Mouse (Mus musculus): ENCODE results near the gene Stard3nl. TPM values are rescaled to one million over a fixed set of nuclear protein-coding genes. Genes with fewer than 3 reads are reported as not detected.
A peak's percentile ranks its signal among the peaks of the same experiment; 100 is the strongest.

Gene Stard3nl
- polyA plus RNA-seq (2015; fragmentation: Nextera tagmentation; extraction: Ambion mirVana): 67.2 and 70.0 TPM in 2 replicates

- Histone ChIP-seq H3K4me3 (peak within 1 kb of the TSS; percentile 86), H3K36me3 (no peaks in the 10 kb centered on the region), H3K27ac (peak within 1 kb of the TSS; percentile 92), H3K9ac (peak within 1 kb of the TSS; percentile 83), H3K27me3 (no peaks in the 10 kb centered on the region), H3K4me1 (replicated peaks) (peaks cover 16% of the 10 kb centered on the region), H3K4me2 (peak within 1 kb of the TSS; percentile 62), H3K9me3 (replicated peaks) (no peaks in the 10 kb centered on the region)
- WGBS: under 1% methylated on average over 37 of the region's 37 CpGs
- ATAC-seq (replicated peaks; ENCODE audit: insufficient number of reproducible peaks, insufficient read depth, low FRiP score, low read depth): peak; percentile 99
Observed at GRCm38 (mm10) chr13:19395688-19396354, at the start of gene Stard3nl. Gene Stard3nl, minus strand, starts transcription at chr13:19395795.

DNA sequence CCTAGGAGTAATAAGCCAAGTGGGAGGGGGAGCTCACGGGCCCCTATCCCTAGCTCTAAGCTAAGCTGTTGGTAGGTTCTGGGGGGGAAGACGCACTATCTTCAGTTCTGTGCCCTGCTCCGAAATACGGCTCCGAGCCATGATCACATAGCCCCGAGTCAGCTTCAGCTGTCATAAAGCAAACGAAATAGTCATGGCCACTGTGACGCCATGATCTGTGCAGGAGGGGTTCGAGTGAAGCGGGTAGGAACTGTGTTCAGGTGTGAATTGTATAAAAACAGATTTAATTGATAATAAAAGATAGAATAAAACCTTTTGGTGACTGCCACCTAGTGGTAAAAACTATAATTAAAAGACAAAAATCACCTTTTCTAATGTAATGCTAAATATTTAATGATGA, 42.4 kb upstream of the Stard3nl start:
- ATAC-seq (replicated peaks; ENCODE audit: insufficient number of reproducible peaks, insufficient read depth, low FRiP score, low read depth): no peak
- 70% methylated on average over 10 of the region's 10 CpGs for WGBS
- Histone ChIP-seq H3K9ac (no peak overlapping the region), H3K9me3 (replicated peaks) (no peaks in the 10 kb centered on the region), H3K36me3 (no peaks in the 10 kb centered on the region), H3K4me1 (replicated peaks) (no peaks in the 10 kb centered on the region), H3K27me3 (no peaks in the 10 kb centered on the region), H3K4me2 (no peak overlapping the region), H3K27ac (no peak overlapping the region), H3K4me3 (no peak overlapping the region)

DNA sequence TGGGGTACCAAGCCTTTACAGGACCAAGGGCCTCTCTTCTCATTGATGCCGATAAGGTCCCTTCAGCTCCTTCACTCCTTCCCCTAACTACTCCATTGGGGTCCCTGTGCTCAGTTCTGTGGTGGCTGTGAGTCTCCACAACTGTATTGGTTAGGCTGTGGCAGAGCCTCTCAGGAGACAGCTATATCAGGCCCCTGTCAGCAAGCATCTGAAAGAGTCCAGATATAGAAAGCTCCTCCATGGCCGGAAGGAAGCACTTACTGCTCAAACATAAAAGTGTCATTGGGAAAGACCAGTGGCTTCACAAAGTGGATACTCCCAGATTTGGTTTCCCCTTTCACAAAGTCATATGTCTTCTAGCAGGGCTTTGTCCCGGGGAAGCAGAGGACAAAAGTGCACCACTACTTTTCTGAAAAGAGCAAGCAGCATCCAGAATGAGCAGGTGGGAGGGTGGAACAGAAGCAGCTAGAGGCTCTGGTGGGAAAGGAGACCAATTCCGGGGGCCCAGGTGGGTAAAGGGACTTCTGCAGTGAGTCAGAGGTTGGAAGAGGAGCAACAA, 34.3 kb upstream of the Stard3nl start:
- Histone ChIP-seq H3K4me3 (no peak overlapping the region), H3K36me3 (no peaks in the 10 kb centered on the region), H3K9ac (no peak overlapping the region), H3K27me3 (no peaks in the 10 kb centered on the region), H3K9me3 (replicated peaks) (no peaks in the 10 kb centered on the region), H3K27ac (no peak overlapping the region), H3K4me2 (no peak overlapping the region), H3K4me1 (replicated peaks) (peaks cover 7% of the 10 kb centered on the region; the same call in 1 of the 2 replicates)
- ATAC-seq (replicated peaks; ENCODE audit: insufficient number of reproducible peaks, insufficient read depth, low FRiP score, low read depth): no peak
- WGBS: 29% methylated on average over 4 of the region's 4 CpGs

DNA sequence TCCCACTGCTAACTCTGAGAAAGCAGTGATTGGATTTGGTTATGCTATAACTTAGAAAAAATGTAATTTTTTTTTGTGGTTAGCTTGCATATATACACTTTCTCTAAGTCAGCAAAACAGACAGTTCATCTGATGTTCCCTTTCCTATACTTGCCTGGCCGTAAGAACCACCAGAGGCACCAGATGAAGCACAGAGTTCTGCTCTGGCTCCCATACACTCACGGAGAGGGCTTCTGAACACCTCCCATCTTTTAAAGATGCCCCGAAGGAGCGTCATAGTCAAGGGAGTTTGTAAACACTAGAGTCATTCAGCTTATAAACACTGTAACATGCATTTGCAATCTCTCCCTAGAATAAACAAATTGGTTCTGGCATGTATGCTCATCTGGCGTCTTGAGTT, 32.5 kb upstream of the Stard3nl start:
- H3K9ac ChIP-seq: no peak overlapping the region
- 89% methylated on average over 5 of the region's 5 CpGs for WGBS
- H3K27ac ChIP-seq: no peak overlapping the region
- no peaks in the 10 kb centered on the region for H3K27me3 ChIP-seq
- no peaks in the 10 kb centered on the region for H3K36me3 ChIP-seq
- no peaks in the 10 kb centered on the region for H3K9me3 ChIP-seq (replicated peaks)
- ATAC-seq (replicated peaks; ENCODE audit: insufficient number of reproducible peaks, insufficient read depth, low FRiP score, low read depth): no peak
- H3K4me3 ChIP-seq: no peak overlapping the region
- H3K4me1 ChIP-seq (replicated peaks): peaks cover 7% of the 10 kb centered on the region; the same call in 1 of the 2 replicates
- no peak overlapping the region for H3K4me2 ChIP-seq

GRCm38 (mm10) chr13:19424563-19424962, 29.0 kb upstream of the Stard3nl start:
- H3K27ac ChIP-seq: no peak overlapping the region
- WGBS: 85% methylated on average over 4 of the region's 4 CpGs
- no peak overlapping the region for H3K9ac ChIP-seq
- no peak for ATAC-seq (replicated peaks; ENCODE audit: insufficient number of reproducible peaks, insufficient read depth, low FRiP score, low read depth)
- H3K9me3 ChIP-seq (replicated peaks): no peaks in the 10 kb centered on the region
- H3K27me3 ChIP-seq: no peaks in the 10 kb centered on the region
- no peaks in the 10 kb centered on the region for H3K36me3 ChIP-seq
- H3K4me3 ChIP-seq: no peak overlapping the region
- H3K4me1 ChIP-seq (replicated peaks): peaks cover under 1% of the 10 kb centered on the region; the same call in 1 of the 2 replicates
- H3K4me2 ChIP-seq: no peak overlapping the region

- no peak for ATAC-seq (replicated peaks; ENCODE audit: insufficient number of reproducible peaks, insufficient read depth, low FRiP score, low read depth)
- Histone ChIP-seq H3K36me3 (no peaks in the 10 kb centered on the region), H3K4me2 (no peak overlapping the region), H3K27me3 (no peaks in the 10 kb centered on the region), H3K9me3 (replicated peaks) (no peaks in the 10 kb centered on the region), H3K4me1 (replicated peaks) (no peaks in the 10 kb centered on the region), H3K27ac (no peak overlapping the region), H3K9ac (no peak overlapping the region), H3K4me3 (no peak overlapping the region)
- 80% methylated on average over 1 of the region's 1 CpGs for WGBS
Observed at GRCm38 (mm10) chr13:19422521-19422920, 26.9 kb upstream of the Stard3nl start.

DNA sequence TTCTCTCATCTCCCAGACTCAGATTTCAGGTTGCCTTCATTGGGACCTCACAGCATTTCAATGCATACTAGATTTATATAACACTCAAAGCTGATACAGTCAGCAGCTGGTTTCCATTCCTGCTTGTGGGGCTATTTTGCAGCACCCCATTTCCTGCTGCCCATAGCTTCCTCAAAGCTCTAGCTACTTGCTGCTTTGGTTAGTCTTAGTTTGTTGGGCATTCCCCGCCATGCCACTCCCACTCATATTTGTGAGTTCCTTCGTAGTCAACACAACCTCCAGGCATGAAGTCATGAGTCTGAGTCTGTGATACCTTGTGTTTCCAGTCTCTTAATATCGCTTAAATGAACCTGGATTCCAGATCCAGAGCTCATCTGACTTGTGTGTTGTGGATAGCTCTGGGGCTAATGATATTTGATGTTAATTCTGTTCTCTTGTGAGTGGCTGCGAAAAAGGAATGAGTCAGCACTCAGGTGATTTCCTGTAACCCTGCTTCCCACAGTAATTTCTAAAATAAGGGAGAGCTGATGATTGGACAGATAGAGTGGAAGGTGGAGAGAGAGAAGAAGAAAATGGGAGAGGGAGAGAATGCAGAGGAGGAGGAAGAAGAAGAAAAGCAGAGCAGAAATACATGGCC, 22.4 kb upstream of the Stard3nl start:
- H3K4me3 ChIP-seq: no peak overlapping the region
- H3K36me3 ChIP-seq: no peaks in the 10 kb centered on the region
- no peak overlapping the region for H3K9ac ChIP-seq
- H3K27ac ChIP-seq: no peak overlapping the region
- no peak for ATAC-seq (replicated peaks; ENCODE audit: insufficient number of reproducible peaks, insufficient read depth, low FRiP score, low read depth)
- H3K9me3 ChIP-seq (replicated peaks): no peaks in the 10 kb centered on the region
- no peaks in the 10 kb centered on the region for H3K4me1 ChIP-seq (replicated peaks)
- 76% methylated on average over 4 of the region's 4 CpGs for WGBS
- H3K4me2 ChIP-seq: no peak overlapping the region
- no peaks in the 10 kb centered on the region for H3K27me3 ChIP-seq

DNA sequence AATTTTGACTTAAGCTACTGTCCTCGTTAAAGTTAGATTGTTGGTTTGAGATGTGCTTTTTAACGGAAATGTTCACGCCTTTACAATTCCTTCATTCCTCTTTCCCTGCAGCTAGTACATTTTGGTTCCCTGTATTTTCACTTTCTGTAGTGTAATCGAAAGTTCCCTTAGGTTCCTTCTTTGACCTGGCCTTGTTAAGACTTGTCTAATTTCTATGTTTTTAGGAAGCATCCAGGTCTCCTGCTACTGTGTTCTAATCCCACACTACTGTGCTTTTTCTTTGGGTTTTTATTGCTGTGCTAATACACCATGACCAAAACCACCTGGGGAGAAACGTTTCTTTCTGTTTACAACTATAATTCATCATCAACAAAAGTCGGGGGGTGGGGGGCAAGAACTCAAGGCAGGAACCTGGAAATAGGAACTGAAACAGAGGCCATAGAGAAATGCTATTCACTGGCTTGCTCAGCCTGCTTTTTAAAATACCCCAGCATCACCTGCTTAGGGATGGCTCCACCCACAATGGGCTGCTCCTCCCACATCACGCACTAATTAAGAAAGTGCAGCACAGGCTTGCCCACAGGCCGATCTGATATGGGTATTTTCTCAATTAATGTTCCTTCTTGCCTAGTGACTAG, 20.4 kb upstream of the Stard3nl start:
- Histone ChIP-seq H3K9me3 (replicated peaks) (no peaks in the 10 kb centered on the region), H3K27ac (no peak overlapping the region), H3K9ac (no peak overlapping the region), H3K4me3 (no peak overlapping the region), H3K27me3 (no peaks in the 10 kb centered on the region), H3K4me2 (no peak overlapping the region), H3K4me1 (replicated peaks) (no peaks in the 10 kb centered on the region), H3K36me3 (no peaks in the 10 kb centered on the region)
- no peak for ATAC-seq (replicated peaks; ENCODE audit: insufficient number of reproducible peaks, insufficient read depth, low FRiP score, low read depth)
- WGBS: 67% methylated on average over 8 of the region's 8 CpGs

GRCm38 (mm10) chr13:19415337-19415736, 19.7 kb upstream of the Stard3nl start:
- Histone ChIP-seq H3K36me3 (no peaks in the 10 kb centered on the region), H3K9me3 (replicated peaks) (no peaks in the 10 kb centered on the region), H3K27ac (no peak overlapping the region), H3K27me3 (no peaks in the 10 kb centered on the region), H3K9ac (no peak overlapping the region), H3K4me2 (no peak overlapping the region), H3K4me1 (replicated peaks) (no peaks in the 10 kb centered on the region), H3K4me3 (no peak overlapping the region)
- no peak for ATAC-seq (replicated peaks; ENCODE audit: insufficient number of reproducible peaks, insufficient read depth, low FRiP score, low read depth)
- WGBS: 93% methylated on average over 1 of the region's 1 CpGs

GRCm38 (mm10) chr13:19412334-19412939, 16.8 kb upstream of the Stard3nl start:
- H3K27me3 ChIP-seq: no peaks in the 10 kb centered on the region
- no peak overlapping the region for H3K4me3 ChIP-seq
- H3K36me3 ChIP-seq: no peaks in the 10 kb centered on the region
- H3K9me3 ChIP-seq (replicated peaks): no peaks in the 10 kb centered on the region
- ATAC-seq (replicated peaks; ENCODE audit: insufficient number of reproducible peaks, insufficient read depth, low FRiP score, low read depth): no peak
- 75% methylated on average over 2 of the region's 2 CpGs for whole genome bisulfite sequencing
- H3K9ac ChIP-seq: no peak overlapping the region
- H3K27ac ChIP-seq: no peak overlapping the region
- no peaks in the 10 kb centered on the region for H3K4me1 ChIP-seq (replicated peaks)
- H3K4me2 ChIP-seq: no peak overlapping the region

DNA sequence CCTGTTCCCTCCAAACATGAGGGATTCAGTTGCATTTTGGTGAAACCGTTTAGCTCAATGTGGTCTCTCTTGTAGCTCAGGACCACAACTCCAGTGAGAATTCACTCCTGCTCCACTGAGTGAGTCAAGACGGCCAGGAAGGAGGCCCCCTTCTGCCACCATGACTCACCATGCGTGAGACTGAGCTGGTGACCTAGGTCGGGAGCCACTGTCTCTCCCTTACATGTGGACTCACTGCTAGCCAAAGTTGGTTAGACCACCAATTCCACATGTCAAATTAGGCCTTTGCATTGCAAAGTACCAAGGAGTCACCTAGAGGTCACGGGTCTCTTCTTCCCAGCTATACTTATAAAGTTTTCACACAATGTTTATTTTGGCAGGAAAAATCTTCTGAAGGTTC, 16.3 kb upstream of the Stard3nl start:
- H3K9ac ChIP-seq: no peak overlapping the region
- H3K4me2 ChIP-seq: no peak overlapping the region
- no peak for ATAC-seq (replicated peaks; ENCODE audit: insufficient number of reproducible peaks, insufficient read depth, low FRiP score, low read depth)
- no peaks in the 10 kb centered on the region for H3K27me3 ChIP-seq
- H3K4me1 ChIP-seq (replicated peaks): no peaks in the 10 kb centered on the region
- no peaks in the 10 kb centered on the region for H3K9me3 ChIP-seq (replicated peaks)
- WGBS: 73% methylated on average over 5 of the region's 5 CpGs
- H3K36me3 ChIP-seq: no peaks in the 10 kb centered on the region
- no peak overlapping the region for H3K4me3 ChIP-seq
- H3K27ac ChIP-seq: no peak overlapping the region

Data from heart, embryonic 15.5 days (tissue).